Mouse (Mus musculus): Measurements from ENCODE around the gene Ryk. TPM values are rescaled to one million over a fixed set of nuclear protein-coding genes. Genes with fewer than 3 reads are reported as not detected.

Gene Ryk
- 13.3 and 17.7 TPM in 2 replicates for polyA plus RNA-seq (2014; fragmentation: Nextera tagmentation; extraction: Ambion mirVana)

GRCm38 (mm10) chr9:102834742-102835591 is at the start of gene Ryk:
Gene Ryk (plus strand): TSS chr9:102834917.
- H3K9ac ChIP-seq (replicated peaks; ENCODE audit: low read depth, low read length): peak within 1 kb of the TSS; percentile 97
- no peaks in the 10 kb centered on the region for H3K36me3 ChIP-seq (ENCODE audit: control insufficient read depth, insufficient read depth, low read length)
- ATAC-seq (ENCODE audit: low read depth): peak; percentile 86
- H3K4me3 ChIP-seq (ENCODE audit: low read depth, low read length): peak within 1 kb of the TSS; percentile 93
- no peaks in the 10 kb centered on the region for H3K9me3 ChIP-seq (ENCODE audit: control insufficient read depth, low read length)
- H3K27ac ChIP-seq (ENCODE audit: low read depth, low read length): peak within 1 kb of the TSS; percentile 85
- no peaks in the 10 kb centered on the region; the same call in 1 of the 2 replicates for H3K27me3 ChIP-seq (ENCODE audit: control insufficient read depth, insufficient read depth, low read length)
- peak within 1 kb of the TSS; percentile 82 for H3K4me2 ChIP-seq (ENCODE audit: low read depth, low read length)
- H3K4me1 ChIP-seq (ENCODE audit: control insufficient read depth, insufficient read depth, low read length): peaks cover 19% of the 10 kb centered on the region
- WGBS: under 1% methylated on average over 82 of the region's 119 CpGs

GRCm38 (mm10) chr9:102789491-102789890 is 45.2 kb upstream of the Ryk start:
- Histone ChIP-seq H3K27ac (ENCODE audit: low read depth, low read length) (no peak overlapping the region), H3K4me3 (ENCODE audit: low read depth, low read length) (no peak overlapping the region), H3K36me3 (ENCODE audit: control insufficient read depth, insufficient read depth, low read length) (no peaks in the 10 kb centered on the region), H3K4me1 (ENCODE audit: control insufficient read depth, insufficient read depth, low read length) (0 out of 2 replicates have a peak, but pooled peaks cover 2% of the 10 kb centered on the region), H3K9me3 (ENCODE audit: control insufficient read depth, low read length) (no peaks in the 10 kb centered on the region), H3K27me3 (ENCODE audit: control insufficient read depth, insufficient read depth, low read length) (no peaks in the 10 kb centered on the region), H3K4me2 (ENCODE audit: low read depth, low read length) (no peak overlapping the region), H3K9ac (replicated peaks; ENCODE audit: low read depth, low read length) (no peak overlapping the region)
- WGBS: 71% methylated on average over 3 of the region's 3 CpGs
- no peak for ATAC-seq (ENCODE audit: low read depth)

- H3K27me3 ChIP-seq (ENCODE audit: control insufficient read depth, insufficient read depth, low read length): no peaks in the 10 kb centered on the region
- H3K4me2 ChIP-seq (ENCODE audit: low read depth, low read length): peak overlapping the region; percentile 20; the same call in 1 of the 2 replicates
- no peak overlapping the region for H3K9ac ChIP-seq (replicated peaks; ENCODE audit: low read depth, low read length)
- H3K4me1 ChIP-seq (ENCODE audit: control insufficient read depth, insufficient read depth, low read length): no peaks in the 10 kb centered on the region
- no peak overlapping the region for H3K4me3 ChIP-seq (ENCODE audit: low read depth, low read length)
- H3K36me3 ChIP-seq (ENCODE audit: control insufficient read depth, insufficient read depth, low read length): no peaks in the 10 kb centered on the region
- no peak overlapping the region for H3K27ac ChIP-seq (ENCODE audit: low read depth, low read length)
- WGBS: 47% methylated on average over 9 of the region's 9 CpGs
- ATAC-seq (ENCODE audit: low read depth): no peak
- no peaks in the 10 kb centered on the region for H3K9me3 ChIP-seq (ENCODE audit: control insufficient read depth, low read length)
These were observed 42.9 kb upstream of the Ryk start for GRCm38 (mm10) chr9:102791845-102792244.

- no peak overlapping the region for H3K4me2 ChIP-seq (ENCODE audit: low read depth, low read length)
- ATAC-seq (ENCODE audit: low read depth): no peak
- no peaks in the 10 kb centered on the region for H3K4me1 ChIP-seq (ENCODE audit: control insufficient read depth, insufficient read depth, low read length)
These were observed 41.9 kb upstream of the Ryk start for GRCm38 (mm10) chr9:102792836-102793235.

GRCm38 (mm10) chr9:102793286-102793809 is 41.4 kb upstream of the Ryk start:
- no peak overlapping the region for H3K4me2 ChIP-seq (ENCODE audit: low read depth, low read length)
- no peaks in the 10 kb centered on the region for H3K9me3 ChIP-seq (ENCODE audit: control insufficient read depth, low read length)
- no peak overlapping the region for H3K9ac ChIP-seq (replicated peaks; ENCODE audit: low read depth, low read length)
- no peak overlapping the region for H3K27ac ChIP-seq (ENCODE audit: low read depth, low read length)
- no peaks in the 10 kb centered on the region for H3K4me1 ChIP-seq (ENCODE audit: control insufficient read depth, insufficient read depth, low read length)
- H3K36me3 ChIP-seq (ENCODE audit: control insufficient read depth, insufficient read depth, low read length): no peaks in the 10 kb centered on the region
- no peaks in the 10 kb centered on the region for H3K27me3 ChIP-seq (ENCODE audit: control insufficient read depth, insufficient read depth, low read length)
- 72% methylated on average over 12 of the region's 12 CpGs for WGBS
- no peak overlapping the region for H3K4me3 ChIP-seq (ENCODE audit: low read depth, low read length)
- ATAC-seq (ENCODE audit: low read depth): no peak

More at GRCm38 (mm10) chr9:102792836-102793235, 41.9 kb upstream of the Ryk start:
- Histone ChIP-seq H3K9ac (replicated peaks; ENCODE audit: low read depth, low read length) (no peak overlapping the region), H3K4me3 (ENCODE audit: low read depth, low read length) (no peak overlapping the region), H3K9me3 (ENCODE audit: control insufficient read depth, low read length) (no peaks in the 10 kb centered on the region), H3K36me3 (ENCODE audit: control insufficient read depth, insufficient read depth, low read length) (no peaks in the 10 kb centered on the region), H3K27ac (ENCODE audit: low read depth, low read length) (no peak overlapping the region), H3K27me3 (ENCODE audit: control insufficient read depth, insufficient read depth, low read length) (no peaks in the 10 kb centered on the region)
- WGBS: 72% methylated on average over 14 of the region's 15 CpGs

GRCm38 (mm10) chr9:102798406-102798805 is 36.3 kb upstream of the Ryk start:
- Histone ChIP-seq H3K4me2 (ENCODE audit: low read depth, low read length) (no peak overlapping the region), H3K4me1 (ENCODE audit: control insufficient read depth, insufficient read depth, low read length) (no peaks in the 10 kb centered on the region), H3K27me3 (ENCODE audit: control insufficient read depth, insufficient read depth, low read length) (no peaks in the 10 kb centered on the region), H3K4me3 (ENCODE audit: low read depth, low read length) (no peak overlapping the region), H3K9me3 (ENCODE audit: control insufficient read depth, low read length) (no peaks in the 10 kb centered on the region), H3K36me3 (ENCODE audit: control insufficient read depth, insufficient read depth, low read length) (no peaks in the 10 kb centered on the region), H3K27ac (ENCODE audit: low read depth, low read length) (no peak overlapping the region), H3K9ac (replicated peaks; ENCODE audit: low read depth, low read length) (no peak overlapping the region)
- WGBS: 89% methylated on average over 4 of the region's 4 CpGs
- ATAC-seq (ENCODE audit: low read depth): no peak

DNA sequence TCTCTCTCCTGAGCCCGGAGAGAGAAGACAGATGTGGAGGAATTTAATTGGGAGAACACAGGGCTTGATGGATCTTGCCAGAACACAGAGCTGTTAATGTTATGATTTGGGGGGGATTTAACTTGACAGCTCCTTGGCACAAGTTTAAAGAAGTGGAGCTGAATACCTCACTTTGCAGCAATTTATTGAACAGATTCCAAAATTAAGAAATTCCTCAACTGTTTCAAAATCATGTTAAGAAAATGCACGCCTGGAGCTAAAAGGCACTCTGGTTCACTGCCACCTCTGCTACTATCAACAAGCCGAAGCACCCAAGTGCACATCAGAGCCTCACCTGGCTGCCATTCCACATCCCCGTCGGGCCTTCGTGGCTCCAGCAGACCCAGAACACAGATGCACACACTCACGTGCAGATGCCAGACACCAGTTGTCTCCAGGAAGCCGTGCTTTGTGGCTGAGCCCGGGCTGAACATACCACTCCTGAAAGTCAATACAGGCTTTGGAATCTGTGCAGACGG is 28.6 kb upstream of the Ryk start:
- Histone ChIP-seq H3K4me3 (ENCODE audit: low read depth, low read length) (no peak overlapping the region), H3K27me3 (ENCODE audit: control insufficient read depth, insufficient read depth, low read length) (no peaks in the 10 kb centered on the region), H3K4me1 (ENCODE audit: control insufficient read depth, insufficient read depth, low read length) (no peaks in the 10 kb centered on the region), H3K27ac (ENCODE audit: low read depth, low read length) (no peak overlapping the region), H3K9ac (replicated peaks; ENCODE audit: low read depth, low read length) (no peak overlapping the region), H3K36me3 (ENCODE audit: control insufficient read depth, insufficient read depth, low read length) (no peaks in the 10 kb centered on the region), H3K9me3 (ENCODE audit: control insufficient read depth, low read length) (no peaks in the 10 kb centered on the region), H3K4me2 (ENCODE audit: low read depth, low read length) (no peak overlapping the region)
- ATAC-seq (ENCODE audit: low read depth): no peak
- WGBS: 83% methylated on average over 10 of the region's 10 CpGs

DNA sequence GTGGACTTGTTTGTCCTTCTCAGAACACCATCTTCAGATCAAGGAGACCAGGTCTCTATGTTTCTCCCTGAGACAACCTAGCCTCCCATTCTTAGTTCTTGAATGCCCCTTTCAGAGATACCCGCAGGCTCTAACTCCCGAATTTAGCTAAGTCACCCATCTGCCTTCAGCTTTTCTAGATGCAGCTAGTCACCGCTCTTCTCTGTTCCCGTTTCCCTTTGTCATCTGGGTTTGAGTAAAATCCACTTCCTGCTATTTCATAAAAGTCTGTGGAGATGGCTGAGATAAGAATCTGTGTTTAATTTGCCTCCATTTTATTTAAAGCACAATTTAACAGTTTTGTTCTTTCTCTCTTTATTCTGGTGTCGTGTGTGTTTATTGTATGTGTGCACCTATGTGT is 23.5 kb upstream of the Ryk start:
- no peak overlapping the region for H3K27ac ChIP-seq (ENCODE audit: low read depth, low read length)
- H3K9ac ChIP-seq (replicated peaks; ENCODE audit: low read depth, low read length): no peak overlapping the region
- no peaks in the 10 kb centered on the region for H3K9me3 ChIP-seq (ENCODE audit: control insufficient read depth, low read length)
- WGBS: 93% methylated on average over 5 of the region's 5 CpGs
- H3K27me3 ChIP-seq (ENCODE audit: control insufficient read depth, insufficient read depth, low read length): no peaks in the 10 kb centered on the region
- ATAC-seq (ENCODE audit: low read depth): no peak
- no peaks in the 10 kb centered on the region for H3K36me3 ChIP-seq (ENCODE audit: control insufficient read depth, insufficient read depth, low read length)
- H3K4me3 ChIP-seq (ENCODE audit: low read depth, low read length): no peak overlapping the region
- no peak overlapping the region for H3K4me2 ChIP-seq (ENCODE audit: low read depth, low read length)
- H3K4me1 ChIP-seq (ENCODE audit: control insufficient read depth, insufficient read depth, low read length): no peaks in the 10 kb centered on the region

DNA sequence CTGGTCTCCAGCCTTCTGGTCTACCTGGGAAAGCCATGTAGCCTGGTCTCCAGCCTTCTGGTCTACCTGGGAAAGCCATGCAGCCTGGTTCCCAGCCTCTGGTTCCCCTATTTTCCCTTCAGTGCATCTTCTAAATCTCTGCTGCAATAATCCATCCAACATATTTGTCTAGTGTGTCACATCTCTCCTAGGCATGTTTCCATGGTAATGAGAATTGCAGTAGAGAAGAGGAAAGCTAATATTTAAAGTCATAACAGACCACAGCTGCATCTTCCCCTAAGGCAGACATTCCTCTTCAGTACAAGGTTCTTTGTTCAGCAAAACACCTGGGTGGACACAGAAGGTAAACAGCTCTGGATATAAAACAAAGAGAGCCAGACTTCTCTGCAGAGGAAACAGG is 16.5 kb upstream of the Ryk start:
- Histone ChIP-seq H3K4me2 (ENCODE audit: low read depth, low read length) (no peak overlapping the region), H3K4me1 (ENCODE audit: control insufficient read depth, insufficient read depth, low read length) (no peaks in the 10 kb centered on the region), H3K27ac (ENCODE audit: low read depth, low read length) (no peak overlapping the region), H3K36me3 (ENCODE audit: control insufficient read depth, insufficient read depth, low read length) (no peaks in the 10 kb centered on the region), H3K9ac (replicated peaks; ENCODE audit: low read depth, low read length) (no peak overlapping the region), H3K9me3 (ENCODE audit: control insufficient read depth, low read length) (no peaks in the 10 kb centered on the region), H3K27me3 (ENCODE audit: control insufficient read depth, insufficient read depth, low read length) (no peaks in the 10 kb centered on the region), H3K4me3 (ENCODE audit: low read depth, low read length) (no peak overlapping the region)
- ATAC-seq (ENCODE audit: low read depth): no peak
